Mouse (Mus musculus): ENCODE data around the gene Cep162. TPM values are rescaled to one million over a fixed set of nuclear protein-coding genes. Genes with fewer than 3 reads are reported as not detected.

Gene Cep162
- total and polyA plus RNA-seq, 3 experiments: 6.2 to 13.2 (median 8.7) TPM

- TF ChIP-seq E2F4 (IDR thresholded peaks at IDR 0.05; ENCODE audit: insufficient replicate concordance, low read depth, low read length): no peak
Observed at GRCm38 (mm10) chr9:87210830-87211339, 44.5 kb downstream of the Cep162 start (continued).

GRCm38 (mm10) chr9:87202431-87202830 lies 52.9 kb downstream of the Cep162 start:
- dilution Hi-C loops (cut with MboI; ENCODE audit: extremely low pct_ligation_motif_present, extremely low pct_unique_long_range_greater_than_20kb, low sequenced_read_pairs) (no loop called here), in situ Hi-C loops (cut with MboI; ENCODE audit: low pct_ligation_motif_present, low pct_unique_long_range_greater_than_20kb, low sequenced_read_pairs) (no loop called here)
- DNase-seq (ENCODE audit: extremely low read depth): no peak
- Histone ChIP-seq H3K27me3 (replicated peaks) (no peaks in the 10 kb centered on the region), H3K9ac (ENCODE audit: insufficient read depth, low read depth) (no peak overlapping the region), H3K4me2 (ENCODE audit: insufficient read depth, low read depth, poor library complexity, severe bottlenecking) (no peak overlapping the region), H3K36me3 (replicated peaks in 1 of 2; ENCODE audit: control insufficient read depth in 1 of 2, insufficient read depth in 1 of 2, low read length in 1 of 2) (peaks cover 68 to 89% of the 10 kb centered on the region in 2 experiments), H3K9me3 (replicated peaks; ENCODE audit: low read length) (no peaks in the 10 kb centered on the region), H3K4me3 (replicated peaks in 1 of 3; ENCODE audit: low read depth in 2 of 3, low read length in 2 of 3, poor library complexity in 1 of 3) (no peak overlapping the region), H3K79me2 (replicated peaks; ENCODE audit: control insufficient read depth, extremely low read depth, insufficient read depth, poor library complexity, severe bottlenecking) (no peaks in the 10 kb centered on the region), H3K4me1 (ENCODE audit: control insufficient read depth in 1 of 2, insufficient read depth in 2 of 2) (no peaks in the 10 kb centered on the region), H3K27ac (ENCODE audit: insufficient read depth, low read depth) (no peak overlapping the region)
- TF ChIP-seq SIN3A (IDR thresholded peaks at IDR 0.05; ENCODE audit: low read length) (no peak), ZKSCAN1 (IDR thresholded peaks at IDR 0.05; ENCODE audit: borderline replicate concordance, low read depth, low read length) (no peak), NRF1 (IDR thresholded peaks at IDR 0.05; ENCODE audit: low read depth, low read length) (no peak), NELFE (IDR thresholded peaks at IDR 0.05; ENCODE audit: low read depth, low read length) (no peak), JUN (IDR thresholded peaks at IDR 0.05; ENCODE audit: insufficient read depth, low read depth, low read length) (no peak), MAX (IDR thresholded peaks at IDR 0.05; ENCODE audit: low read length) (no peak), MYC (IDR thresholded peaks at IDR 0.05; ENCODE audit: low read depth, low read length) (no peak), ZNF384 (IDR thresholded peaks at IDR 0.05; ENCODE audit: low read depth, low read length) (no peak), CHD1 (IDR thresholded peaks at IDR 0.05; ENCODE audit: low read depth, low read length) (no peak), POLR2A (IDR thresholded peaks at IDR 0.05; ENCODE audit: low read depth, low read length) (no peak), CHD2 (IDR thresholded peaks at IDR 0.05; ENCODE audit: low read length) (no peak), POLR2AphosphoS2 (IDR thresholded peaks at IDR 0.05; ENCODE audit: low read depth, low read length) (no peak), EP300 (IDR thresholded peaks at IDR 0.05; ENCODE audit: low read length) (no peak), UBTF (IDR thresholded peaks at IDR 0.05; ENCODE audit: low read depth, low read length) (no peak), PAX5 (IDR thresholded peaks at IDR 0.05; ENCODE audit: low read length) (no peak)

GRCm38 (mm10) chr9:87200919-87201318 lies 54.4 kb downstream of the Cep162 start:
- dilution Hi-C loops (cut with MboI; ENCODE audit: extremely low pct_ligation_motif_present, extremely low pct_unique_long_range_greater_than_20kb, low sequenced_read_pairs) (no loop called here), in situ Hi-C loops (cut with MboI; ENCODE audit: low pct_ligation_motif_present, low pct_unique_long_range_greater_than_20kb, low sequenced_read_pairs) (no loop called here)
- Histone ChIP-seq H3K79me2 (replicated peaks; ENCODE audit: control insufficient read depth, extremely low read depth, insufficient read depth, poor library complexity, severe bottlenecking) (no peaks in the 10 kb centered on the region), H3K36me3 (replicated peaks in 1 of 2; ENCODE audit: control insufficient read depth in 1 of 2, insufficient read depth in 1 of 2, low read length in 1 of 2) (peaks cover 64 to 86% of the 10 kb centered on the region in 2 experiments), H3K9ac (ENCODE audit: insufficient read depth, low read depth) (no peak overlapping the region), H3K27me3 (replicated peaks) (no peaks in the 10 kb centered on the region), H3K4me2 (ENCODE audit: insufficient read depth, low read depth, poor library complexity, severe bottlenecking) (no peak overlapping the region), H3K4me1 (ENCODE audit: control insufficient read depth in 1 of 2, insufficient read depth in 2 of 2) (no peaks in the 10 kb centered on the region), H3K9me3 (replicated peaks; ENCODE audit: low read length) (no peaks in the 10 kb centered on the region), H3K27ac (ENCODE audit: insufficient read depth, low read depth) (no peak overlapping the region), H3K4me3 (replicated peaks in 1 of 3; ENCODE audit: low read depth in 2 of 3, low read length in 2 of 3, poor library complexity in 1 of 3) (no peak overlapping the region)
- no peak for TF ChIP-seq NELFE (IDR thresholded peaks at IDR 0.05; ENCODE audit: low read depth, low read length)
- no peak for TF ChIP-seq JUND (conservative IDR thresholded peaks at IDR 0.05; ENCODE audit: low read depth, low read length)
- no peak for TF ChIP-seq ETS1 (conservative IDR thresholded peaks at IDR 0.05; ENCODE audit: low read depth, low read length)
- TF ChIP-seq NRF1 (IDR thresholded peaks at IDR 0.05; ENCODE audit: low read depth, low read length): no peak
- no peak for DNase-seq (ENCODE audit: extremely low read depth)
